Mouse (Mus musculus) cerebral cortex, adult 2 months (tissue): Measurements from ENCODE around the gene Sc5d.

Experiments used
- WGBS: fragments of 180-500 bp; shearing (Covaris S2); methylation state at CpG from one replicate; pipeline ENCODE4 v1.1.7; 2018; 5-methylcytosine and 5-hydroxymethylcytosine counted together

Sc5d gene

GRCm38 (mm10) chr9:42264145-42264544 lies at the start of gene Sc5d:
Gene Sc5d (minus strand): TSS chr9:42264256.
- under 1% methylated on average over 49 of the region's 49 CpGs for WGBS

GRCm38 (mm10) chr9:42311311-42311710 lies 47.3 kb upstream of the Sc5d start:
- WGBS, result 92% methylated on average over 3 of the region's 3 CpGs

- WGBS, result 79% methylated on average over 4 of the region's 4 CpGs
Observed at GRCm38 (mm10) chr9:42303894-42304293, 39.8 kb upstream of the Sc5d start.

GRCm38 (mm10) chr9:42301082-42301633 lies 37.1 kb upstream of the Sc5d start:
- WGBS, result 52% methylated on average over 6 of the region's 6 CpGs

DNA sequence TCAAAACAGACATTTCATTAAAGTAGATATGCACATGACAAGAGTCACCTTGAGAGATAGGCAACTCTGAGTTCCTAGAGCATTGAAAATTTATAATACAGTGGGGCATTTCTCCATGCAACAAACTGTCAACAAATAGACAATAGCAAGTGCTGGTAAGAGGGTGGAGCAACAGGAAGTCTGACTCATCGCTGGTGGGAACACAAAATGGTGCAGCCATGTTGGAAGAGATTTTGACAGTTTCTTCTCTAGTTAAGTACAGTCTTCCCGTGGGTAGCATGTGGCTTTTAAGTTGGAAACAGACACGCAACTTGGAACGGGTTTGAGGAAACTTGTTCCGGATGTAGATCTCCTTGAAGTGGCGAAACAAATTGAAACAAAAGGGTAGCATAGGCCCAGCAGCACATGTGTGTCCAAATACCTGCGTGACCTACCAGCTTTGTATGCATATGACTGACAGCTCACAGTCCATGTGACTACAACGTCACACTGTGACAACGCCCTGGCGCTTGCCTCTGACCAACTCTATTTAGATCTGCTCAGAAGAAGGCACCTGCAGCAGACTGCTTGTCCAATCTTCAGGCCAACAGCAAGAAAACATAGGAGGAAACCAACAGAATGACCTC lies 32.4 kb upstream of the Sc5d start:
- WGBS, result 90% methylated on average over 10 of the region's 10 CpGs

DNA sequence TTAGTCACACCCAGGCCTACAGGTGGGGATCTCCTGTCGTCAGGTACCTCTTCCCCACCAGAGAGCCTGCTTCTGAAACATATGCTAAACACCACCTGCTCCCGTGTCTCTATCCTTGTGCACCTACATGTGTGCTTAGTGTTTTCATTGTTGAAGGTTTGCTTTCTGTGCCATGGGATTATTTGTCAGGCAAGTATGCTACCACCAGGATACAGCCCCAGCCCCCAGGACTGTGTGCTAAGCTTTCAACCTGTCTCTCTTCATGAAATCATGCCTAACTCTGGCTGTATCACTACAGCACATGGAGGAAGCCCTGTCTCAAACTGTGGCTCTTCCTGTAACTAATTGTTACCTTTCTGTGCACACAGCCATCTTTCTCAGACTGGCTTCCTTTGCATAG lies 30.1 kb upstream of the Sc5d start:
- WGBS, result 78% methylated on average over 2 of the region's 2 CpGs

DNA sequence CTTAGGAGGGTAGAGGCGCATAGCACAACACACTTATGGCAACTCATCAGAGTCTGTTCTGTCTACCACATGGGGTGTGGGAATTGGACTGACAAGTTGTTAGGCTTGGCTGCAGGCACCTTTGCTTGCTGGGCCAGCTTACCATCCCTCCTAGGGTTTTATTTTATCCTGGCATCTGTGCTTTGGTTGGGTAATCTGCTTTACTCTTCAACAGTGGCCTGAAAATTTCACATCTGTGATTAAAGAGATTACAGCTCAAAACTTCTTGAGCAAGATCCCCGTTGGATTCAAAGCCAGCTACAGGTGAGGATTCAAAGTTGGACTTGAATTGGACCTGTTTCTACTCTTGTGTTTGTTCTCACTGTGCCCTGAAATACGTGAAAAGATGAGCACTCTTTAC lies 29.5 kb upstream of the Sc5d start:
- WGBS, result 81% methylated on average over 3 of the region's 3 CpGs

DNA sequence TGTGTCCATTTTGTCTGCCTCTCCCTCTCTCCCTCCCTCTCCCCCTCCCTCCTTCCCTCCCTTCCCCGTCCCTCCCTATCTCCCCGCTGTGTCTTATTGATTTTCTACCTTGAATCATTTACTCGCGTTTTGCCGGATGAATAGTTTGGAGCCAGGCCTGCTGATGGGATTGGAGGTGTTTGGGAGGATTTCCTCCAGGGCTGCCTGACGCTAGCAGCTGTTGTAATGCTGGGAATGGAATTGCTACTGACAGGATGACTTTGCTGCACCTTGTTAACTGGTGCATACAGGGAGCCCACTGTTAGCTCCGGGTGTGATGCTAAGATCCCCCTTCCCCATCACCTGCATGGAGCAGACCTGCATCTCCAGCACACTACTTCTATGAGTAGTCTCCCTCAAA lies 29.0 kb upstream of the Sc5d start:
- WGBS, result 57% methylated on average over 7 of the region's 7 CpGs

DNA sequence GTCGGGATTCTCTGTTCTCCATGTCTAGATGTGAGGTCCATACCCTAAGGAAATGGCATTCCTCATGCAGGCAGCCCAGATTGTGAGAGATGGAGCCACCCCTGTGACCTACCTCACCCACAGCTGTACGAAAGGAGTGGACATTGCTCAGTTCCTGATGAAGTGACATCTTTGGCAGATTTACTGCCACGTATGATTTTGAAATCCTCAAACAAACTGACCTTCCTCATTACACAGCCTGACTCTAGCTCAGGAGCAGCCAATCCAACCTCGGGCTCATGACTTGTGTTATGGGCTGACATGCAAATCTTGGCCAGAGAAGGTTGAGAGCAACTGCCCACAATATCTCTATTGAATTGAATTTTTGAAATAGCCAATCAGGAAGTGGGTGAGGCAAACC lies 15.6 kb upstream of the Sc5d start:
- 73% methylated on average over 4 of the region's 4 CpGs for WGBS

GRCm38 (mm10) chr9:42278046-42278445 lies 14.0 kb upstream of the Sc5d start:
- WGBS, result 89% methylated on average over 3 of the region's 3 CpGs

DNA sequence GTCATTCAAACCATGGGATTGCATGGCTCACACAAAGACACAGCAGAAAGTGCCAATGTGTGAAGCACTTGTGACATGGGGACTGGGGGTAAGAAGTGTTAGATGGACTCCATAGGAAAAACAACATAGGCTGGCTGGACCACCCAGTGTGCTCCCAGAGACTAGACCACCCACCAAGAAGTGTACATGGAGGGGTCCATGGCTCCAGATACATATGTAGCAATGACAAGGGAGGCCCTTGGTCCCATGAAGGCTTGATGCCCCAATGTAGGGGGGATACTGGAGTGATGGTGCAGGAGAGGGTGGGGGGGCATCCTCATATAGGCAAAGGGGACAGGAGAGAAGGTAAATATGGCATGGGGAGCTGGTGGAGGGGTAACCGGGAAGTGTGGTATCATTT lies 13.6 kb upstream of the Sc5d start:
- WGBS, result 100% methylated on average over 1 of the region's 1 CpGs

DNA sequence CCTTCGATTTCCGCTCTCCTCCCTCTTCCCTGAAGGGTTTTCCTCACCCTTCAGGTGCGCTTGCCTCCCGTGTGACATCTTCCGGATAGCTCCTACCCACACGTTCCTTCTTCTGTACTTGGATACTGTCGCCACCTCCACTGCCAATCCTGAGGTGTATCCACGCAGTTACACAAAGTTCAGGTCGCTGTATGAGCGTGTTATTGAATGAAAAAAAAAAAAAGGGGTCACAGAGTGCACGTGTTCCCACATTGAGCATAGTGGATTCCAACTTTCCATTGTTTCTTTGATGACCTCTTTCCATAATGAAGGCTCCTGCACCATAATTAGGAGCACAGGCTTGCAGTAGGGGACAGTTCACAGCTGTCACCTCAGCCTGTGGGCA lies 11.7 kb upstream of the Sc5d start:
- 54% methylated on average over 11 of the region's 11 CpGs for WGBS

- 45% methylated on average over 13 of the region's 13 CpGs for WGBS
Observed at GRCm38 (mm10) chr9:42275027-42275760, 11.1 kb upstream of the Sc5d start.

GRCm38 (mm10) chr9:42273682-42274296 lies 9.7 kb upstream of the Sc5d start:
- 94% methylated on average over 6 of the region's 6 CpGs for WGBS

GRCm38 (mm10) chr9:42273174-42273573 lies 9.1 kb upstream of the Sc5d start:
- WGBS, result 86% methylated on average over 3 of the region's 3 CpGs

GRCm38 (mm10) chr9:42272690-42273089 lies 8.6 kb upstream of the Sc5d start:
- 68% methylated on average over 4 of the region's 4 CpGs for WGBS

DNA sequence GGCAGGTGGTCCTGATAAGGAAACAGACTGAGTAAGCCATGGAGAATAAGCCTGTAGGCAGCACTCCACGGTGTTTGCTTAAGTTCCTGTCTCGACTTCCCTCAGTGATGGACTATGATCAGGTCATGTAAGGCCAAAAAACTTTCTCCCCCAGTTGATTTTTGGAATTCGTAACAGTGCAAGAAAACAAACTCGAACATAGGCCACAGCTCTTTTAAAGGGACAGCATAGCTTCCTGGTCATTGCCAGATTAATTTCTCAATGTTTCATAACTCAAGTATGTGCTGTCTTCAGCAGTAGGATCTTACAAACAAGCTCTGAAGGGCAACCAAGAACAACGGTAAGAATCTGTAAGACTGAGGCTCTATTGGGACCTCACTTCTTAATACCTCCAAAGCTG lies 7.4 kb upstream of the Sc5d start:
- WGBS, result 85% methylated on average over 5 of the region's 5 CpGs

- WGBS, result 96% methylated on average over 3 of the region's 3 CpGs
Observed at GRCm38 (mm10) chr9:42270617-42271016, 6.6 kb upstream of the Sc5d start.

DNA sequence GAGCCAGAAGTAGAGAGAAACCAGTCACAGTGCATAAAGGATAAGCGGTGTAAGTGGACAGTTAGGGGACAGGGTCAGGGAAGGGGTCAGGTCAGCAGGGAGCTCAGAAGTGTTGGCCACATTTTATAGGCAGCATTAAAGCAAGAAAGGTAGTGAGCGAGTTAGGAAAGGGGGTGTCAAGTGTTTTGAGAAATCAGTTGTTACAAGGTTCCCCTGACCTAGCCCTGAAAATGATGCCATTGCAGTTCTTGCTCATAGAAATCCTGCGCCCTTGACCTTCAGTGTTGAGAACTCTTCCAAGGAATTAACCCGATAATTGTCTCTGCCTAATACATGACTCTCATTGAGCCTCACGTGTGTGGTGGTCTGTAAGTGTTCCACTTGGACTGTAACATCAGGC lies 6.0 kb upstream of the Sc5d start:
- WGBS, result 91% methylated on average over 5 of the region's 5 CpGs

- 82% methylated on average over 5 of the region's 5 CpGs for WGBS
Observed at GRCm38 (mm10) chr9:42268371-42268770, 4.3 kb upstream of the Sc5d start.

- 81% methylated on average over 4 of the region's 4 CpGs for WGBS
Observed at GRCm38 (mm10) chr9:42265309-42265708, 1.3 kb upstream of the Sc5d start.

DNA sequence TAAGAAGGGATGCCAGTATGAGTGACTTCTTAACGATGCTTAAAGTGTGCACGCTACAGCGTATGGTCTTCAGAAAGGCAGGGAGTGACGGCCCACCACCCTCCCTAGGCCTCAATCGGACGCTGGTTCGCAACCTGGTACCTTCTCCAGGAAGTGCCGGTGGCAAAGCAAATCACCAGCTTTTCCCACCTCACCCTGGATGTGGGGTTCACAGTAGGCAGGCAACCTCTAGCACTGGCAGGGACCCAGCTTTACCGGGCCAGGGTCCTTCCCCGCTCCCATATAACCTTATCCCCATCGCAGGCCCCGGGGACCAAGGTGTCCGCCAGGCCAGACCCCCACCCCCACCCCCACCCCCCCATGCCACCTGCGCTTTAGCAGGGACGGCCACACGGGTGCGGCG lies 346 bp downstream of the Sc5d start:
- 0% methylated on average over 18 of the region's 18 CpGs for WGBS

- WGBS, result 91% methylated on average over 5 of the region's 5 CpGs
Observed at GRCm38 (mm10) chr9:42260481-42260880, 3.6 kb downstream of the Sc5d start.
